Mouse (Mus musculus): ENCODE measurements at regions not wholly inside any gene's neighbourhood (a gene's known extent, or its start where the extent isn't known, plus 50 kb on each side); places are given as distances from the start of the nearest gene placed in this dataset.

DNA sequence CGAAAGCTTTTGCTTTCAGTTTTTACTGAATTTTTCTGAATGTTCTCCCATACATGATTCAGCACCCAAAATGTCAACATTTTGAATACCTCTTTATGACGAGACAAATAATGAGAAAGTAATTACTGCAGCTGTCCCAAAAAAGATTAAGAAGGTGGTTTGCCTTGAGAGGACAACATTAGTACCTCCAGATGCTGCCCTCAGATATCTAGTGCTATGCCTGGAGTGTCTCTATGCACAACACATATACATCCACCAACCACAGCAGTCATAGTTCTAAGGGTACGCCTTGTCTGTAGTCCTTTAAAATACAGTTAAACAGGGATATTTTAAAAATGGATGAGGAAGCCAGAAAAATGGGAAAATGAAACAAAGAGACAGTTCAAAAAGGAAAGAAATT, 81.1 kb upstream of the Gpc5 start:
- no peak for TF ChIP-seq CHD2 (IDR thresholded peaks at IDR 0.05; ENCODE audit: low read length)
- TF ChIP-seq POLR2A (IDR thresholded peaks at IDR 0.05; ENCODE audit: control insufficient read depth in 1 of 2, insufficient read depth in 1 of 2, low read depth in 1 of 2, low read length in 2 of 2, poor library complexity in 1 of 2), result no peak
- TF ChIP-seq MAX (IDR thresholded peaks at IDR 0.05; ENCODE audit: low read length), result no peak
- no peak for TF ChIP-seq POLR2AphosphoS2 (IDR thresholded peaks at IDR 0.05; ENCODE audit: low read length)
- TF ChIP-seq RAD21 (IDR thresholded peaks at IDR 0.05; ENCODE audit: low read depth, low read length), result no peak
- no peak for TF ChIP-seq CTCF (IDR thresholded peaks at IDR 0.05 in 2 of 3, conservative IDR thresholded peaks at IDR 0.05 in 1 of 3; ENCODE audit: control insufficient read depth in 1 of 3, insufficient read depth in 1 of 3, low read depth in 2 of 3, low read length in 3 of 3, poor library complexity in 1 of 3, severe bottlenecking in 1 of 3)
- TF ChIP-seq TAL1 (IDR thresholded peaks at IDR 0.05; ENCODE audit: low read length), result no peak
- no peak for TF ChIP-seq JUND (IDR thresholded peaks at IDR 0.05; ENCODE audit: low read depth, low read length)
- TF ChIP-seq GATA1 (IDR thresholded peaks at IDR 0.05; ENCODE audit: low read depth, low read length), result no peak
- no peak for TF ChIP-seq MXI1 (IDR thresholded peaks at IDR 0.05; ENCODE audit: low read depth, low read length)
- TF ChIP-seq MAZ (IDR thresholded peaks at IDR 0.05; ENCODE audit: low read depth, low read length), result no peak
- TF ChIP-seq MYC (IDR thresholded peaks at IDR 0.05; ENCODE audit: low read depth, low read length), result no peak
- TF ChIP-seq ZC3H11A (IDR thresholded peaks at IDR 0.05; ENCODE audit: low read depth, low read length), result no peak
- no peak for TF ChIP-seq USF1 (IDR thresholded peaks at IDR 0.05; ENCODE audit: low read depth, low read length)
